Mouse (Mus musculus) CD4-positive, CD25-positive, alpha-beta regulatory T cell, adult 4 months (primary cell): ENCODE measurements around the gene Dpf2. TPM values are rescaled to one million over a fixed set of nuclear protein-coding genes. Genes with fewer than 3 reads are reported as not detected.
"Not testable (repeated sequence)": the region's sequence is repeated elsewhere in the genome, so short reads cannot be mapped to it uniquely, and the experiment has no call there.

Source experiments
- ATAC-seq: one replicate; pipeline ENCODE4 v1.8.0; 2017
- polyA plus RNA-seq, 2 experiments: library from polyadenylated mRNA; unstranded; fragments of 100-300 nt; shearing (Covaris generic); gene quantifications; one replicate each; pipeline ENCODE4 v1.2.1; 2017

Dpf2 gene
- polyA plus RNA-seq, 2 experiments from 2014 or later = 214 to 296 TPM

- no peak for ATAC-seq
Observed at GRCm38 (mm10) chr19:5892735-5893134, 20.1 kb downstream of the Dpf2 start.

- ATAC-seq = no peak
Observed at GRCm38 (mm10) chr19:5892262-5892661, 20.5 kb downstream of the Dpf2 start.

- no peak for ATAC-seq
Observed at GRCm38 (mm10) chr19:5891521-5892258, 21.1 kb downstream of the Dpf2 start.

GRCm38 (mm10) chr19:5889211-5889610, 23.6 kb downstream of the Dpf2 start:
- no peak for ATAC-seq

GRCm38 (mm10) chr19:5887234-5887815, 25.5 kb downstream of the Dpf2 start:
- ATAC-seq = no peak

GRCm38 (mm10) chr19:5885838-5886237, 27.0 kb downstream of the Dpf2 start:
- no peak for ATAC-seq

- ATAC-seq = no peak
Observed at GRCm38 (mm10) chr19:5883935-5884334, 28.9 kb downstream of the Dpf2 start.

GRCm38 (mm10) chr19:5882079-5882478, 30.7 kb downstream of the Dpf2 start:
- ATAC-seq = not testable (repeated sequence)

GRCm38 (mm10) chr19:5881155-5881554, 31.7 kb downstream of the Dpf2 start:
- no peak for ATAC-seq

GRCm38 (mm10) chr19:5879735-5880134, 33.1 kb downstream of the Dpf2 start:
- no peak for ATAC-seq

- no peak for ATAC-seq
Observed at GRCm38 (mm10) chr19:5878916-5879315, 33.9 kb downstream of the Dpf2 start.

- no peak for ATAC-seq
Observed at GRCm38 (mm10) chr19:5878362-5878722, 34.5 kb downstream of the Dpf2 start.

GRCm38 (mm10) chr19:5877618-5878361, 35.0 kb downstream of the Dpf2 start, which contains the start of gene Slc25a45:
Slc25a45 (plus strand) TSS chr19:5877808.
- ATAC-seq = peak; percentile 82

- ATAC-seq = peak; percentile 75
Observed at GRCm38 (mm10) chr19:5874969-5875480, 37.8 kb downstream of the Dpf2 start, which contains the start of gene Frmd8. Frmd8 (minus strand) TSS chr19:5875274.

GRCm38 (mm10) chr19:5874391-5874968, 38.3 kb downstream of the Dpf2 start:
- no peak for ATAC-seq

- ATAC-seq = no peak
Observed at GRCm38 (mm10) chr19:5872931-5873556, 39.8 kb downstream of the Dpf2 start.

- ATAC-seq = no peak
Observed at GRCm38 (mm10) chr19:5872528-5872927, 40.3 kb downstream of the Dpf2 start.

- ATAC-seq = no peak
Observed at GRCm38 (mm10) chr19:5871683-5872082, 41.1 kb downstream of the Dpf2 start.

GRCm38 (mm10) chr19:5871273-5871672, 41.5 kb downstream of the Dpf2 start:
- peak; percentile 24 for ATAC-seq

GRCm38 (mm10) chr19:5868096-5868495, 44.7 kb downstream of the Dpf2 start:
- ATAC-seq = no peak

- ATAC-seq = no peak
Observed at GRCm38 (mm10) chr19:5864710-5865398, 48.0 kb downstream of the Dpf2 start.

GRCm38 (mm10) chr19:5863776-5864175, 49.0 kb downstream of the Dpf2 start:
- ATAC-seq = no peak
